Mouse (Mus musculus) embryonic fibroblast, embryonic 13.5 days (primary cell): ENCODE measurements around the gene Babam2.

Experiments
- CTCF ChIP-seq: IDR thresholded peaks from 2 replicates; pipeline ENCODE4 v1.5.1; 2011; ENCODE audit warnings: mild to moderate bottlenecking, control low read depth, low read length, moderate library complexity, borderline replicate concordance; ENCODE audit not compliant: insufficient read depth
- POLR2A ChIP-seq: IDR thresholded peaks from 2 replicates; pipeline ENCODE4 v1.6.1; 2011; ENCODE audit warnings: low read depth, mild to moderate bottlenecking, control low read depth, low read length, moderate library complexity

DNA sequence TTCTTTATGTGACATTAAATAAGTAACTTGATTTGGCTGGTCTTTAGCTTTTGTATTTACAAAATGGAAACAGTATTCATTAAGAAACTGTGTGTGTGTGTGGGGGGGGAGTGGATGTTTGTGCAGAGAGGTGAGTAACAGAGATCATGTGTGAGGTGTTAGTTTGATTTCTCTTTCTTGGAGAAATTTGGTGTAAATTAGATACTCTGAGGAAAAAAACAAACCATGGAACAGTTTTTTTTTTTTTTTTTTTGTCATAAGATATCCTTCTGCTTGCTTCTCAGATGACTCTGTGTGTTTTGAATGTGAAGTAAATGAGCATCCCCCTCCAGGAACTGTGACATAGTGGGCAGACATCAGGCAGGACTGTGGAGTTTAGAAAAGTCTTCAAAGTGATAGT lies 1.9 kb downstream of the Babam2 start:
- TF ChIP-seq POLR2A (no peak), CTCF (no peak)
